Mouse (Mus musculus) ovary, postnatal 36 days (tissue): ENCODE data around the gene Cd244a.

Experiments used
- DNase-seq: peaks from one replicate; pipeline ENCODE4 v3.0.0; 2022; ENCODE audit warnings: low spot score, mixed read lengths

Gene Cd244a

GRCm38 (mm10) chr1:171648840-171649239 lies 89.8 kb downstream of the Cd244a start:
- DNase-seq = no peak

DNA sequence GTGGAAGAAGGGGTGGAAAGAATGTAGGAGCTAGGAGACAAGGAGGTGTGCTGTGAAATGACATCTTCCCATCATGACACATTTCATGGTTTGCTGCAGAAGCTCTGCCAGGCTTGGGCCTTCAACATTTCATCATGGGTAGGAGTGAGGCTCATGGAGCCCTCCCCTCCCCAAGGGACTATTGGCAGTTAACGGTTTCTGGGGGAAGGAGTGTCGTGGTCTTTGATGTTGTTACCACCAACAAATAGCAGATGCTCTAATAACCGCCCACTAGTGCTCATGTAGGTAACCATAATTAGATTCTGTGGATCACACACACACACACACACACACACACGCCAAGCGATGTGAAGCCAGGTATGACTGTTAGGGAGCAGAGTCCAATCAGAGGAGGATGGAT lies 93.7 kb downstream of the Cd244a start, which contains the start of gene Slamf7:
Gene Slamf7, minus strand, starts transcription at position 302 of the 400 bp plus-strand sequence.
- no peak for DNase-seq

- DNase-seq = no peak
These were observed 99.6 kb downstream of the Cd244a start for GRCm38 (mm10) chr1:171658561-171658991.
